Mouse (Mus musculus) heart, postnatal 4 days (tissue): ENCODE measurements around the gene Shq1. TPM values are rescaled to one million over a fixed set of nuclear protein-coding genes. Genes with fewer than 3 reads are reported as not detected.

Experiments
- DNase-seq: peaks from one replicate; pipeline ENCODE4 v3.0.0; 2021
- total RNA-seq, 2 experiments: library from RNA; stranded (reverse); gene quantifications; 2 replicates each; pipeline ENCODE4 v1.2.3; 2021

The Shq1 gene
- total RNA-seq, 2 experiments from 2014 or later, result 5.3 to 5.4 TPM

DNA sequence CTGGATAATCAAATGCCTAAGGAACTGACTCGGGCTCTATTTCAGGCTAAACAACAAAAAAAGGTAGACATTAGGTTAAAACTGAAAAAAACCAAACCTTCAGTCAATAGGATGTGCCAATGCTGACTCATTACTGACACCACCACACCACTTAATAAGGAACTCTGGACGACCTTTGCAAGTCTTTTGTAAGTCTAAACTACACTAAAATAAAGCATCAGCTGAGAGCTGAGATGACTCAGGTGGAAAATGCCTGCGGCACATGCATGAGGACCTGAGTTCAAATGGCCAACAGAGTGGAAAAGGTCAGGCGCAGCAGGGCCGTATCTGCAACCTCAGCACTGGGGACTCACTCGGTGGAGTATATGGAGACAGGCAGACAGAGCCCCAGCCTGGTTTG lies 69.3 kb downstream of the Shq1 start:
- DNase-seq, result no peak

DNA sequence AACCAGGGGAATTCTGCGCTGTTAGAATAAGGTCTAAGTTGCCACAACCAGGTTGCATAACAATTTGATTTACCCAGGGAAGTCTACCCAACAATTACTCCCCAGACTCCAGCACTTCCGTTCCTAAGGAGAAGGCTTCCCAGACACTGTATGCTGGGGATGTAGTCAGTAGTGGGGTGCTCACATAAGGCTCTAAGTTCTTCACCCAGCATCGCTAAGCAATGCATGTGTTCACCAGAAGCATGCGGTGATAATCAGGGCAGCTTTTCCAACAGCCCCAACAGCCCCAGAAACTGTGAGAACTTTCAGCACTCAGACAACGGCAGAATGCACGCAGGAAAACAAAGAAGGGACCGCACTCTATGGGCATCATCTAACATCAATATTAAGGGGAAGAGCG lies 77.1 kb downstream of the Shq1 start:
- DNase-seq, result no peak

DNA sequence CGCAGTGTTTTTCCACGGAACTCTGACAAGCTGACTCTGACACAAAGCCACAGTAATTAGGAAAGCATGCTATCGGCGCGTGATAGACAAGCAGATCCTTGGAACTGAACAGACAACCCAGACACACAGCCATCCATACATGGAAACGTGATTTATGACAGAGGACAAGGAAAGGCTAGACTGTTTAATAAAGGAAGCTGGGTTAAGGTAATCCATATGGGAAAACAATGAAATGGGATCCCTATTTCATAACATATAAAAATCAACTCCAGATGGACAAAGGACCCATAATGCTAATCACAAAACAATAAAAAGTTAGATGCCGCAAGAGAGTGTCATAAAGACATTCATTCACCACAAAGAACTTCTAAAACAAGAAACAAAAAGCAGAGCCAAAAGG lies 78.0 kb downstream of the Shq1 start:
- DNase-seq, result no peak

DNA sequence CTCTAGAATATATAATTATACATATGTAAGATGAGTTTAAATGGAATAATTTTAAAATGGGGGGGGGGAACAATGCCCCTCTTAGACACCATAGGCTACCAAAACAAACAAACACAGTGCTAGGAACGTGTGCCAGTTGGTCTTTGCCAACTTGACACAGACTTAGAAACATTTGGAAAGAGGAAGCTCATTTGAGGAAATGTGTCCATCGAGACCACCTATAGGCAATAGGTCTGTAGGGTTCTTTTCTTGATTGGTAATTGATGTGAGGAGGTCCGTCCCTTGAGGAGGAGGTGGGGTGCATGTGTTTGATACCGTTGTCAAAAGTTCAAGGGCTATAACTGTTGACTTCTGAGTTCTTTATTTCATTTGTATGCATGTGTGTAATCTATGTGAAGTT lies 80.4 kb downstream of the Shq1 start:
- DNase-seq, result no peak

DNA sequence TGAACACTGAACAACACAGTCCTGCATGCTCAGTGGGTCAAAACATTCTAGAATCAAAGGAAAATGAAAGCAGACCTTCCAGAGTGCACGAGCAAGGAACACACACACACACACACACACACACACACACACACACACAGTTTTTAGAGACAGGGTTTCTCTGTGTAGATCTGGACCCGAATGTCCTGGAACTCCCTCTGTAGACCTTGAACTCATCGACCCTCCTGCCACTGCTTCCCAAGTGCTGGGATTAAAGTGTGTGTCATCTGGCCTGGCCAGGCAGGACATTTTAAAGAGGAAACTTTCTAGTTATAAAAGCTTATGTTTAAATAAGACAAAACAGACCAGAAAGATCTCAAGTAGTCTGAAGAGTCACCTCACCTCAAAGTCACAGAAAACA lies 82.1 kb downstream of the Shq1 start:
- no peak for DNase-seq

DNA sequence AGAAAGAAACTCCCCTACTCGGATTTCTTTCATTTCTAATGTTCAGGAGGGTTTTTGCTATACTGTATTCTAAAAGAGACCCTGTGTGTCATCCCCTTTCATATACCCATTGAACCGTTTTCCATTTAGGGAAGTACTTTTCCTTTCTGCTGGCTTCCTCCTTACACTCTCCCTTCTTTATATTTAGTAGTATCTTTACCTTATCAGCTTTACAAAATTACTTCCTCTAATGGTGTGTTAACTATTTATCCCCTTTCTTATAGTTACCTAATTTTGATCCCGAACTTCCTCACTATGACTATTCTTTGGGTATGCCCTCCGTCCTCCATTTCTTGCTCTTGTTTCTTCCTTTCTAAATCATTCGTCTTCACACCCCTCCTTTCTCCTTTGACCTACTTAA lies 84.2 kb downstream of the Shq1 start:
- no peak for DNase-seq

DNA sequence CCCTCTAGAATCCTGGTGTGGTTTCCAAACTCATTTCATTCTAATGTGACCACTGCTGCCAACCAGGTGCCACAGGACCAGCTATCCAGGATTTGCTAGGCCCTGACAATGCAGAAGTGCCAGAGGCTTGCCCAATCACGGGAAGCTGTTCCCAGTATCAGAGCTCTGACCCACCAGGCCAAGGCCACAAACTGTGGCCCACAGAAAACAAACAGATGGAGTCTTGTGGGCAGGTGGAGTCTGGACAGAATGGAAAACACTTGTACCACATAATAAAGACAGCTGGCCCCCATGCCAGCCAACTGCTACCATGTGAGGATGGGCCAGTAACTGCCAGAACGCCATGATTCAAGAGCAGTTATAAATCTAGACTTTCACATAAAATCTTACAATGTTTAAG lies 89.0 kb downstream of the Shq1 start:
- no peak for DNase-seq

DNA sequence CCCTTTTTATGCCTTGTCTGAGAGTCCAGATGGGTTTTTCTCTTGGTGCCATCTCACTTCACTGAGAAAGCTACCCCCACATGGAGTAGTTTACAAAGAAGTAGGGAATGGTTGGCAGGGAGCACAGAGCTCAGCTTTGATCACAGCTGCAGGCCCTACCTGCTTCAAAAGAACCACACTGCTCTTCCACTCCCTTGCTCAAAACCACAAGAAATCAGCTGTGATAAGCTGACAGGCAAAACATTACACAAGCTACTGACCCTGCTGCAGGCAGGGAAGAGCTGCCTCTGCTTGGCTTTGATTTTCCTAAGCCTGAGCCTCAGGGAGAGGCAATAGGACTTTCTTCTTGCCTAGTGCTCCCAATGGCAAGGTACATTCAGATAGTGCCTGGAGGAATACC lies 89.9 kb downstream of the Shq1 start:
- DNase-seq, result no peak

DNA sequence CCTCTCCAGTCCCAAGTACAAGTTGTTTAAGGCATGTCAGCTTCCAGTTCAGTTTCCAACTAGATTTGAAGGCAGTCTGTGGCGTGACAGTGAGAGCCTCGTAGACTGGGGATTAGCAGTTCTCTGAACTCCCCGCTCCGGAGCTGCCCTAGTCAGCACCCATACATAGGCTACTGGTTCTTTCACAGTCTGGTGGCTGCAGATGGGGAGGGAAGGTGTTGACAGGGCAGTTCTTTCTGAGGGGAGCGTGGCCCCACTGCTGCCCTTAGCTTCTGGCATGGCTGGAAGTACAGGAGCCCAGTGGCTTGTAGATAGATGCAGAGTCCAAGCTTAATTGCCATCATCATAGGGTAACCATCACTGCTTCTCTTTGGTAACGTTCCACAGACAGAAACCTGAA lies 93.4 kb downstream of the Shq1 start:
- no peak for DNase-seq

DNA sequence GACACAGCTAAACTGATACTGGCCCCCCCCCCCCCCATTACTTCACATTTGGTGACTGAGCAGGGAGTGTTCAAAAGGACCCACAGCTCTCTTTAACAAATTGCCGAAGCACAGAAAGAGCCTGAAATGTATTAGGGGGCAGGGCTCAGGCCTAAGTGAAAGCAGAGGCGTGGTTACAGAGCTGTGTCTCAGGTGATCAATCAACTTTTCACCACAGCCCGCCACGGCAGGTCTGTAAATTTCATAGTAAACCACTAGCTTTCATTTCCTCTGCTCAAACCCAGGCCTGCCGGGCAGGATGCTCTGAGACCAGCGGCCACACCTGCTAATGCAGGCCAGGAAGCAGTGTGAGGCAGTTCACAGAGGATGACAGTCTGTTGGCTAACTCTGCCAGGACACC lies 94.8 kb downstream of the Shq1 start:
- no peak for DNase-seq

DNA sequence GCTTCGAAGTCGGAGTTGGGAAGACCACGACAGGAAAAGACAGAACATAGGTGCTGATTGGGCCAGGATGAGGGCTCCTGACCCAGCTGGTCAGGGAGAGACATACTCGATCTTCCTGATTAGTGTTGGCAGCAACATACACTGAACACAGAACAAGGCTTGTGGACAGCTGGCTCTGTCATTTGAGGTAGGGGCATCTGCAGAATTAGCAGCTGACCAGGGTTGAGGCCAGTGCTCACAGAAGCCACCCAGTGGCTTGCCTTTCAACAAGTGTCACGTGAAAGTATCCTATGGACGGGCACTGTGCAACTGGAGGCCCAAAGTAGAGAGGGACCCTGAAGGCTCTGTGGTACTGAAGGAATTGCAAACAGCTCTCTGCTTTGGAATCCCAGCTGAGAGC lies 104.2 kb downstream of the Shq1 start:
- DNase-seq, result no peak

DNA sequence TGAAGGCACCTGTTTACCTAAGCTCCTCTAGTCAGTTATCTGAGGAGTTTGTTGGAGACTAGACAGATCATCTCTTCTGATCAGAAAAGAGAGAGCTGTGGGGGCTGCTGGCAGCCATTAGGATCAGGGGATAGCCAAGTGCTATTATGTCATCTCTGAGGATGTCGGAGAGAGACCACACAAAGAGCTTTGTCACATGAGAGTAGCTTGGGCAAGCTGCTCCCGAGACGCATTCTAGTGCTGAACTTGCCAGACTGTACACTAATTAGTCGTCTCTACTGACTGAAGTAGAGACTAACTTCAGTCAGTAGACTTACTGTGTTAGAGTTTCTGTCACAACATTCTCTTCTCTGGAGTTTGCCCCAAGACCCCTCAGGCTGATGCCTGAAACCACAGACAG lies 106.4 kb downstream of the Shq1 start:
- no peak for DNase-seq

DNA sequence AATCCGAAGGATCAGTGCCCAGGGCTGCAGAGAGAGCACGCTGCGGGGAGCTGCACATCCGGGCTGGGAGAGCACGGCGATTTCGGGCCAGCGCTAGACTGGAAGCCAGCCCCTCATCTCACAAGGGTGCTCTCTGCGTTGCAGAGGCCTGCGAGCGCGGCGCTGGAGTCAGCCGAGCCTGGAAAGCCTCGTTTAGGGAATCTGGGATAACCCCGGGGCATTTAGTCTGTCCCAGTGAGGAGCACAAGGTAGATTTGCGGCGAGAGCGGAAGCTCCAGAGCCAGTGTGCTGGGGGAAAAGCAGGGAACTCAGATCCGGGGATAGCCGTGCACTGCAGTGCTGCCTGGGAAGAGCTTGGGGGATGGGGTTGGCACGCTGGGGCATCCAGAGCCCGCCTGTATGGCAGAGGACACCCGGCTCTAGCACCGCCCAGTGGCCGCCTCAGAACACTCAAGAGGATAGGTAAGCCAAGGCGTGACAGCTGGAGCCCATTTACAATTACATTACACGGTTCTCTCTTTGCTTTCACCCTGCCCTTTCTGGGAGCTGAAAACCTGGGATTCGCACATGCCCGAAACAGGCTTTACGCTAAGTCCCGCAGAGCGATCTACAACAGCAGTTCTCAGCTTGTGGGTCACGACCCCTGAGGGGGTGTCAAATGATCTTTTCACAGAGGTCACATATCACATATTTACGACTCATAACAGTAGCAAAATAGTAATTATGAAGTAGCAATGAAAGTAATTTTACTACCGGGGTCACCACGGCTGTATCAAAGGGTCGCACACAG lies 107.2 kb downstream of the Shq1 start:
- peak; percentile 82 for DNase-seq

DNA sequence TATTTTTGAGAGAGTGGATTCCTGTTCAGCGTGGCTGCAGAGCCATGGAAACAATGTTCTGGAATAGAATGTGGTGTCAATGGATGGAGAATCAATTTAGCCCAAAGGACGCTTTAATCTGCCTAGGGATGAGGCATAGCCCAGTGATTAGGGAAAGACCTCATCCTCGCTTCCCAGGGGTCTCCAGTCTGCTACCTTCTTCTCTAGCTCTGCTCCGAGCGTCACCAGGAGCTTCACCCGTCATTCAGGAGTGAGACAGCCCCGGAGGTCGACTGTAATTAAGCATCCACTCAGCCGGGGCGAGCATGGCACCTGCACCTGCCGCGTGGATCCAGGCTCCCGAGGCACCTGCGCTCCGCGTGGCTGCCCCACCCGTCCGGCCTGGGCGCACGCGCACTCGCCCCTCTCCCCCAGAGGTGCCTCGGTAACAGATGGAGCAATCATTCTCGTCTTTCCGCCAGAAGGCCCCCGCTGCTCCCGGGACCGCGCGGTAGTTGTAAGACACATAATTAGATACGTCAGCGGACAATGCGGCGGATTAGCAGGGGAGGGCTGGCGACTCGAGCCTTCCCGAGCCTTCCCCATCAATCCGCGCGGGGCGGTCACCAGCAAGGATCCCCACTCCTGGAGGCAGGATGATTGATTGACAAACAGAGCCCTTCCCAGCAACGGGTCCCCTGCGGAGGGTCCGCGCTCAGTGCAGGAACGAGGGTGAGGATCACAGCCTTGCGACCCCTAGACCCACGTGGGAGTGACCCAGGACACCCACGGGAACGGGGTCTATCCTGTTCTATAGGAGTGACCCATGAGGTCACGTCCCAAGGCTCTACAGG lies 108.0 kb downstream of the Shq1 start:
- DNase-seq, result peak; percentile 30

DNA sequence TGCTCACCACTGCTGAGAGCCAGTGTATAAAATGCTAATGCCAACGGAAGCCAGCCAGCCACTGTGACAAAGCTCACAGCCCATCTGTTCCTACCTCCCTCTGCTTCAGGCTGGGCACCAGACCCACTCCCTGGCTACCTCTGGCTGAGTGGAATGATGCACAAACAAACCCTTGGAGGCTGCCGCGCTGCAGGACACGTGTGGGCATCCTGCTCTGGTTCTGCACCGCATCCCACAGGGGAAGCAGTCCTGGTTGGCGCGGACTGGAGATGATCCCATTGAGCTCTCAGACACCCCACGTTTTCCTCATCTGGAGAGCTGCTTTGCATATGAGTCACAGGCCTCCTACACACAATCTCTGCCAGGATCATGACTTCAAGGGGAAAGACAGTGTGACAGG lies 112.9 kb downstream of the Shq1 start:
- DNase-seq, result no peak

DNA sequence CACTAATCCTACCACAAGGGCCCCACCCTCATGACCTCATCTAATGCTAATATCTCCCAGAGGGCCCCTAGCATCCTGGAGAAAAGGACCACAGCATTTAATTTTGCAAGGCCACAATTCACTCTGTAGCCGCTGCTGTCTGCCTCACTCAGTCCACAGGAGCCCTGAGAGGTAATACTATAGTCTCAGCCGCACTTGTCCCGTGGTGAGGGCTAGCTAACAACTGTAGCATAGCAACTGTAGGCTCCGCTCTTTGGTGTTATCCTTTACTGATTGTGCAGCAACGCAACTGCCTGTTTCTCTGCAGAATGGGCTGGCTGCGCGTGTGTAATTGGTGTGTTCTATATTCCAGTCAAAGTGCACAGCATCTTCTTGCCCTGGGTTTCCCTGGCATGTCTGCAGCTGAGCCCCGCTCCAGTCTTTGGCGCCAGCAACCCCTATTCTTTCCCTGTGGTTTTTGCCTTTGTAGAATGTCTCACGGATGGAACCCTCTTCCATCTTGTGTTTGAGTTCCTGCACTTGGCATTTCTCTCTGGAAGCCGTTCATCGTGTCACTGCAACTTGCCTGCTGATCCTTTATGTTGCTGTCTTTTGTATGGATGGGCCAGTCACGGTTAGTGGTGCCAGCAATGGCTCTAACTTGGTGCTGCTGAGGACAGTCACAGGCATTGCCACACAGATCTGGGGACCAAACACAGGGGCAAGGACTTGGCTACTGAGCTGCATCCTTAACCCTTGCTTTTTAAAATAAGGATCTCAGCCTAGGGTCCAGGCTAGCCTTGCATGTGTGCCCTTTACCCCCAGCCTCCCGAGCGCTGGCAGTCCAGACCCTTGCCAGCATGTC lies 128.6 kb downstream of the Shq1 start:
- DNase-seq, result no peak

DNA sequence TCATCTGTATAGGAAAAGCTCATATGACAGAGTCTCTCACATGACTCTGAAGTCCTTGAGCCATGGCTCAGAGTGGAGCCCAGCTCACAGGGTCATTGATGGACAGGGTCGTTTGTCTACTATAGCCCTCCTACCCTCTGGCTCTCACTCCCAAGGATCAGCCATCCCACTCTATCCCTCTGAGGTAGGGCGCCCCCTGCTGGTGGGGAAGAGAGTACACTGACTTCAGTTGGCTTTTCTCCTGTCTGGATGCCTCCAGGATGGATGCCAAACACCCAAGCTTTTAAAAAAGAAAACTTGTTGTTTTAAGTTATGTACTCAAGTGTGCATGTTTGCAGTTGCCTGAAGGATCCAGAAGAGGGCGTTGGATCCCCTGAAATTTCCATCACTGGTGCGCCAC lies 131.3 kb downstream of the Shq1 start:
- no peak for DNase-seq

DNA sequence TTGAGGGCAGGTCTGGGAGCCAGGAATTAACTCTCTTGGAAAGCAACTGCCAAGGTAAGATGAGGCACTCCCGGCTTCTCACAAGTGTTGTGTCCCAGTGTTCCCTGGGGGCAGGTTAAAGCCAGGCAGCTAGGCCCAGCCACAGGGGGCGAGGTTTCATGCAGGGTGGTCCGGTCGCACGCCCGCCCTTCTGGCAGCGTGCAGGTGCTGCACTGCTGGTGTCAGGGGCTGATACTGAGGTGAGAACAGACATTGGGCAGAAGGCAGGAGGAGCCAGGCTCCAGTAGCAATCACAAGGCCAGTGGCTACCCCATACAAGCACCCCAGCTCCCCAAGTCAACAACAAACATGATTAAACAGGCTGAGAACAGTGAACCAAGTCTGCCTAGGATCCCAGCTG lies 132.4 kb downstream of the Shq1 start:
- no peak for DNase-seq

DNA sequence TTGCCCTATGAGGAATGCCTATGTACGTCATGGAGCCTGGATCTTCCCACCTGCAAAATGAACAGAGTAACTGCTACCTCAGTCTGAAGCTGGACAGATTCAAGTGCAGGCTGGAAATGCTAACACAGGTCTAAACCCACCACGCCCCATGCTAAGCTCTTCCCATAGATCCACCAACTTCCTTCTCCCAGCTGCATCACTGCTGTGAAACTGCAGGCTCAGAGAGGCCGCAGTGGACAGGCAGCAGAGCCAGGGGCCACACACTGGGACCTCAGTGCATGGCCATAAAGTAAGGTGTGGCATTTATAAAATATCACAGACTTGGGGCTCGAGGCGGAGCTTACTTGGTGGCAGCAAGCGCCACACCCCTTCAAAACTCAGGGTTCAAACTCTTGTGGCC lies 133.0 kb downstream of the Shq1 start:
- DNase-seq, result no peak

DNA sequence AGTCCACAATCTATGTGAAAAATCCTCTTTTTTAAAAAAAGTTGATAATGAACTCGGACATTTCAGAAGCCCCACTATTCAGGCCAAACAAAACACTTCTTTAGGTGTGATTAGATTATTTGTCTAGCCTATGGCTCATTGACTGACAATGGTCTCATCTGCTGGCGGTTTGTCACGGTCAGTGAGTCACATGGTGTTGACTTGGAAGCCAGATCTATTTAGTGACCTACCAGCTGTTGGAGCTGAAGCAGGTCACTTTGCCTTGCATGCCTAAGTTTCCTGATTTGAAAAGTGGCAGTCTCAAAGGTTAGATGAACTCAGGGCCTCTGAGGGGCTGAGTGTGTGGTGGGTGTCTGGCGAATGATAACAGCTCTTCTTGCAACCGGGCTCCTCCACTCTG lies 133.9 kb downstream of the Shq1 start:
- no peak for DNase-seq

DNA sequence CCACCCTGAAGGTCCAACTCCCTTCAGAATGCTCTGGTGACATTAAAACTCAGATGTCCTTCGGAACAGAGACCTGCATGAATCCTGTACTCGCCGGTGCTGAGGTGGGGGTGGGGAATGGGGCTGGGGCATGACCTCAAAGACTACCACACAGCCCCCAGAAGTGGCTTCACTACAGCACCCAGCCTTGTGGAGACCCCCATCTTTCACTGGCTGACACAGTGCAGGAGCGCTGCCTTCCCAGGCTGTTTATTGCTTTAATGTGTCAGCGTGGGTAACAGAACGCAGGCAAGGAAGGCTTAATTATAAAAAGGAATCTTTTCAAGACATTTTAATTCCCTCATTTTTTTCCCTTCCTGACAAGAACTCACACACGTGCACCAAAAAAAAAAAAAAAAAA lies 137.6 kb downstream of the Shq1 start:
- DNase-seq, result no peak

DNA sequence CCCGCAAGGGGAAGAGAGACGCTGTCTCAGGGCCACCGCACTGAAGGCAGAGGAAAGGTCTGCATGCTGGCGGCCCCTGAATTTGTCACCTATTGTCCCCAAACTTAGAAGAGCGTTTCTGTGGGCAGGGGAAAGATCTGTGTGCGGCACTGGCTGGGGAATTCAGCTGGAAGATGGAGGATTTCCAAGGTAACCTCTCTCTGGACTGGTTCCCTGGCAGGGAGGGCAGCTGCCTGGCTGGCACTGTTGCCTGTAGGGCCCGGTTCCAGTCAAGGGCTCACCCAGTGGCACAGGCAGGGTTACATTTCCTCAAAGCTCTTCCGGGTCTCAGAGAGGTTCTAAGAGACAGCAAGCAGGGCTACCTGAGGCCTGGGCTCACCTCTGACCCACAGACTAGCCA lies 138.6 kb downstream of the Shq1 start:
- DNase-seq, result no peak

DNA sequence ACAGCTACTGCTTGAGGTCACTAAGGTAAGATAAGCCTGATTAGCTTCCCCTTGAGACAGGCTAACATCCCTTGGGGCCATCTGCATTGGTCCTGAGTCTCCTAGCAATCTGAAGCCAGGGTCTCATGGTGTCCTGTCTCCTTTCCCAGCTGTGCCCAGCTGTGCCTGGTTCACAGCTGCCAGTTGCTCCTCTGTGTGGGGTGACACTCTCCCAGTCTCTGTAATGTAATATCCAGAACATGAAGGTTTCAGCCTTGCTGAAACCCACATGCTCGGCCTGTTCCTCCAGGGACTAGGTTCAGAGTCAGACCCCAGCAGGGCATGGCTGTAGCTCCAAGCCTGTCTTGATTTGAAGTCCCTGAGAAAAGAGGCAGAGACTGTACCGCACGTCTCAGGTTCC lies 141.3 kb downstream of the Shq1 start:
- peak; percentile 22 for DNase-seq
